Mouse (Mus musculus): ENCODE data around the gene Siah1b. TPM values are rescaled to one million over a fixed set of nuclear protein-coding genes. Genes with fewer than 3 reads are reported as not detected.

Siah1b gene
- polyA plus RNA-seq, 1 experiment from 2014 or later = 27.8 TPM

Other genes starting within 250 kb of the Siah1b start
- gene Ap1s2, start 167.5 kb downstream of the Siah1b start, polyA plus RNA-seq (2015; fragmentation: Nextera tagmentation; extraction: Ambion mirVana) = 29.2 and 30.5 TPM in 2 replicates
- 66.5 and 75.1 TPM in 2 replicates for gene Zrsr2, start 117.8 kb downstream of the Siah1b start, polyA plus RNA-seq (2015; fragmentation: Nextera tagmentation; extraction: Ambion mirVana)
- gene Car5b, start 48.5 kb downstream of the Siah1b start, polyA plus RNA-seq (2015; fragmentation: Nextera tagmentation; extraction: Ambion mirVana) = 1.0 TPM in 2 replicates
- gene Cltrn, start 12.3 kb upstream of the Siah1b start, polyA plus RNA-seq (2015; fragmentation: Nextera tagmentation; extraction: Ambion mirVana) = 0.19 TPM in 1 of 2 replicates, not detected in the other
- 0.60 and 1.1 TPM in 2 replicates for gene Ace2, start 62.8 kb upstream of the Siah1b start, polyA plus RNA-seq (2015; fragmentation: Nextera tagmentation; extraction: Ambion mirVana)
- gene Bmx, start 181.7 kb upstream of the Siah1b start, polyA plus RNA-seq (2015; fragmentation: Nextera tagmentation; extraction: Ambion mirVana) = 0.51 and 0.74 TPM in 2 replicates
- gene Pir, start 192.9 kb upstream of the Siah1b start, polyA plus RNA-seq (2015; fragmentation: Nextera tagmentation; extraction: Ambion mirVana) = 7.0 TPM in 2 replicates

All from limb, embryonic 13.5 days (tissue).